In genomic region chr12:10327651-10328050, GRCm38 (mm10) we compare ENCODE assay signal across 32 mouse cellular contexts. TPM values are rescaled to one million over a fixed set of nuclear protein-coding genes. Genes with fewer than 3 reads are reported as not detected.
DNase-seq lines count a peak whose midpoint lies in the region; ATAC-seq and TF ChIP-seq lines count a peak whose summit lies in the region.
"Had no signal": no experiment of that assay in that cellular context is flagged by ENCODE, and none has a peak within 500 bp of the region (broad histone marks: within the 10 kb centered on the region; RNA-seq: fewer than 3 reads in every experiment).

No protein-coding gene starts in this region.

- POLR2A ChIA-PET in Patski (lab: Charles Lee), result no interaction called here

- CTCF ChIA-PET in Patski (lab: Charles Lee), result no interaction called here

- peak; percentile 0 for DNase-seq in layer of hippocampus, adult 9-10 months (ENCODE audit: low spot score)
- no peak for DNase-seq in layer of hippocampus, postnatal 10 days (ENCODE audit: low spot score in 2 of 2)
- DNase-seq in 416B (ENCODE audit: low read depth) (peak; percentile 28), Patski (ENCODE audit: low read depth, low spot score) (peak; percentile 20)
- DNase-seq in skeletal muscle tissue, adult 2 months (ENCODE audit: low read depth, low spot score), result peak; percentile 18
- no peak for DNase-seq in left cerebral cortex, adult 11 months (ENCODE audit: low spot score)
- no peak for DNase-seq in adrenal gland, adult (ENCODE audit: inconsistent age in 2 of 2, low spot score in 1 of 2)
- DNase-seq: adrenal gland, postnatal 10 days; cerebellum, adult 9-10 months; gastrocnemius, postnatal 14 days; heart, adult 11 months; kidney, postnatal 36 days; liver; thymus, adult 2 months had no signal

- ATAC-seq in Patski, result no peak
- ATAC-seq: CD4-positive, CD25-positive, alpha-beta regulatory T cell, adult 4 months; hindbrain, embryonic 16.5 days; intestine, embryonic 15.5 days; lung, postnatal 0 days had no signal

- TF ChIP-seq CTCF in Patski (IDR thresholded peaks at IDR 0.05), result no peak

- in situ Hi-C loops in Patski (cut with MboI; ENCODE audit: low pct_unique_long_range_greater_than_20kb), result no loop called here

- H3K27me3 ChIP-seq in Patski, result no peaks in the 10 kb centered on the region
- H3K27me3 ChIP-seq: intestine, embryonic 15.5 days; liver, embryonic 15.5 days; neural tube, embryonic 15.5 days had no signal

RNA-seq across cellular contexts. Expression of gene Nt5c1b, which starts 42.1 kb away (rescaled TPM):
- total RNA-seq in layer of hippocampus, postnatal 10 days (2021), result not detected
- not detected for polyA plus RNA-seq in Patski (2021)
- total RNA-seq: adrenal gland, postnatal 10 days; gastrocnemius, postnatal 14 days; layer of hippocampus, adult 8-10 months; left cerebral cortex, adult 2 months; left cerebral cortex, postnatal 36 days; megakaryocyte progenitor cell, adult 5-6 weeks; midbrain, postnatal 0 days had no signal
- polyA plus RNA-seq: CD4-positive, CD25-positive, alpha-beta regulatory T cell, adult 4 months; heart, embryonic 11.5 days; heart, postnatal 0 days; hindbrain, embryonic 10.5 days; hindbrain, embryonic 16.5 days; intestine, embryonic 15.5 days; liver, embryonic 15.5 days; midbrain, embryonic 11.5 days; midbrain, postnatal 0 days; neural tube, embryonic 15.5 days; small intestine, adult 2 months; stomach, embryonic 16.5 days; urinary bladder, adult 2 months had no signal

Comparison
In these comparisons a context has a peak if more than half of its experiments do, and no peak if none do; other contexts are left out.
1. DNase-seq: peak in layer of hippocampus, adult 9-10 months (single experiment), 416B (single experiment), Patski (single experiment) and skeletal muscle tissue, adult 2 months (single experiment); none in layer of hippocampus, postnatal 10 days (0 of 2), left cerebral cortex, adult 11 months (single experiment) and adrenal gland, adult (0 of 2).